Mouse (Mus musculus): ENCODE data around the gene Abcd4. TPM values are rescaled to one million over a fixed set of nuclear protein-coding genes. Genes with fewer than 3 reads are reported as not detected.
A peak's percentile ranks its signal among the peaks of the same experiment; 100 is the strongest.

Abcd4 gene
- total RNA-seq, 1 experiment = 26.9 TPM

GRCm38 (mm10) chr12:84620975-84621374, 3.8 kb upstream of the Abcd4 start:
- Histone ChIP-seq H3K4me1 (ENCODE audit: control insufficient read depth in 2 of 2, insufficient read depth in 2 of 2, low read length in 2 of 2, poor library complexity in 1 of 2) (peaks cover 3 to 4% of the 10 kb centered on the region in 2 experiments; a peak in 2 of 4 replicates), H3K9ac (ENCODE audit: insufficient read depth, low read depth, low read length, poor library complexity, severe bottlenecking) (no peak overlapping the region), H3K36me3 (ENCODE audit: control insufficient read depth, insufficient read depth, low read length, poor library complexity, severe bottlenecking) (no peaks in the 10 kb centered on the region), H3K9me3 (ENCODE audit: control insufficient read depth, insufficient read depth, low read depth, low read length) (no peaks in the 10 kb centered on the region), H3K27ac (ENCODE audit: insufficient read depth, low read depth, low read length, poor library complexity, severe bottlenecking) (no peak overlapping the region), H3K4me3 (ENCODE audit: insufficient read depth in 1 of 2, low read depth in 1 of 2, low read length in 2 of 2, poor library complexity in 1 of 2, severe bottlenecking in 1 of 2) (no peak overlapping the region)
- DNase-seq (ENCODE audit: low read depth, low spot score) = no peak
- no peak for TF ChIP-seq ZNF384 (IDR thresholded peaks at IDR 0.05; ENCODE audit: low read depth, low read length)
- TF ChIP-seq CHD2 (IDR thresholded peaks at IDR 0.05; ENCODE audit: low read depth, low read length) = no peak
- TF ChIP-seq ZC3H11A (IDR thresholded peaks at IDR 0.05; ENCODE audit: borderline replicate concordance, low read depth, low read length) = no peak
- no peak for TF ChIP-seq MAFK (IDR thresholded peaks at IDR 0.05; ENCODE audit: insufficient read depth, low read depth, low read length)
- in situ Hi-C loops (cut with MboI; ENCODE audit: low sequenced_read_pairs in 2 of 2, unreplicated experiment in 2 of 2) = no loop called here

GRCm38 (mm10) chr12:84617663-84618062, 450 bp upstream of the Abcd4 start:
- Histone ChIP-seq H3K4me3 (ENCODE audit: insufficient read depth in 1 of 2, low read depth in 1 of 2, low read length in 2 of 2, poor library complexity in 1 of 2, severe bottlenecking in 1 of 2) (peak overlapping the region; percentile 34 to 93), H3K4me1 (ENCODE audit: control insufficient read depth in 2 of 2, insufficient read depth in 2 of 2, low read length in 2 of 2, poor library complexity in 1 of 2) (peaks cover 4 to 11% of the 10 kb centered on the region in 2 experiments; a peak in 2 of 4 replicates), H3K9ac (ENCODE audit: insufficient read depth, low read depth, low read length, poor library complexity, severe bottlenecking) (peak overlapping the region; percentile 59; the same call in 1 of the 2 replicates), H3K36me3 (ENCODE audit: control insufficient read depth, insufficient read depth, low read length, poor library complexity, severe bottlenecking) (no peaks in the 10 kb centered on the region; the same call in 1 of the 2 replicates), H3K9me3 (ENCODE audit: control insufficient read depth, insufficient read depth, low read depth, low read length) (no peaks in the 10 kb centered on the region), H3K27ac (ENCODE audit: insufficient read depth, low read depth, low read length, poor library complexity, severe bottlenecking) (no peak overlapping the region)
- in situ Hi-C loops (cut with MboI; ENCODE audit: low sequenced_read_pairs in 2 of 2, unreplicated experiment in 2 of 2) = no loop called here
- no peak for TF ChIP-seq MAFK (IDR thresholded peaks at IDR 0.05; ENCODE audit: insufficient read depth, low read depth, low read length)
- no peak for TF ChIP-seq ZNF384 (IDR thresholded peaks at IDR 0.05; ENCODE audit: low read depth, low read length)
- TF ChIP-seq ZC3H11A (IDR thresholded peaks at IDR 0.05; ENCODE audit: borderline replicate concordance, low read depth, low read length) = no peak
- TF ChIP-seq CHD2 (IDR thresholded peaks at IDR 0.05; ENCODE audit: low read depth, low read length) = no peak
- DNase-seq (ENCODE audit: low read depth, low spot score) = no peak

GRCm38 (mm10) chr12:84614524-84614923, 2.7 kb downstream of the Abcd4 start:
- peaks cover 2% of the 10 kb centered on the region; the same call in 1 of the 2 replicates for H3K36me3 ChIP-seq (ENCODE audit: control insufficient read depth, insufficient read depth, low read length, poor library complexity, severe bottlenecking)
- in situ Hi-C loops (cut with MboI; ENCODE audit: low sequenced_read_pairs in 2 of 2, unreplicated experiment in 2 of 2) = no loop called here

GRCm38 (mm10) chr12:84614001-84614400, 3.2 kb downstream of the Abcd4 start:
- H3K27ac ChIP-seq (ENCODE audit: insufficient read depth, low read depth, low read length, poor library complexity, severe bottlenecking) = no peak overlapping the region
- peaks cover 5% of the 10 kb centered on the region; the same call in 1 of the 2 replicates for H3K36me3 ChIP-seq (ENCODE audit: control insufficient read depth, insufficient read depth, low read length, poor library complexity, severe bottlenecking)
- TF ChIP-seq ZC3H11A (IDR thresholded peaks at IDR 0.05; ENCODE audit: borderline replicate concordance, low read depth, low read length) (no peak), CHD2 (IDR thresholded peaks at IDR 0.05; ENCODE audit: low read depth, low read length) (no peak)
- peak overlapping the region; percentile 9 to 19; a peak in 3 of 4 replicates for H3K4me3 ChIP-seq (ENCODE audit: insufficient read depth in 1 of 2, low read depth in 1 of 2, low read length in 2 of 2, poor library complexity in 1 of 2, severe bottlenecking in 1 of 2)
- no peaks in the 10 kb centered on the region for H3K9me3 ChIP-seq (ENCODE audit: control insufficient read depth, insufficient read depth, low read depth, low read length)
- H3K9ac ChIP-seq (ENCODE audit: insufficient read depth, low read depth, low read length, poor library complexity, severe bottlenecking) = peak overlapping the region; percentile 46
- H3K4me1 ChIP-seq (ENCODE audit: control insufficient read depth in 2 of 2, insufficient read depth in 2 of 2, low read length in 2 of 2, poor library complexity in 1 of 2) = peaks cover 4 to 18% of the 10 kb centered on the region in 2 experiments; a peak in 3 of 4 replicates
- DNase-seq (ENCODE audit: low read depth, low spot score) = no peak
- in situ Hi-C loops (cut with MboI; ENCODE audit: low sequenced_read_pairs in 2 of 2, unreplicated experiment in 2 of 2) = no loop called here

More at GRCm38 (mm10) chr12:84614524-84614923, 2.7 kb downstream of the Abcd4 start:
- Histone ChIP-seq H3K4me3 (ENCODE audit: insufficient read depth in 1 of 2, low read depth in 1 of 2, low read length in 2 of 2, poor library complexity in 1 of 2, severe bottlenecking in 1 of 2) (no peak overlapping the region), H3K9me3 (ENCODE audit: control insufficient read depth, insufficient read depth, low read depth, low read length) (no peaks in the 10 kb centered on the region), H3K4me1 (ENCODE audit: control insufficient read depth in 2 of 2, insufficient read depth in 2 of 2, low read length in 2 of 2, poor library complexity in 1 of 2) (peaks cover 4 to 18% of the 10 kb centered on the region in 2 experiments; a peak in 3 of 4 replicates), H3K9ac (ENCODE audit: insufficient read depth, low read depth, low read length, poor library complexity, severe bottlenecking) (no peak overlapping the region; the same call in 1 of the 2 replicates), H3K27ac (ENCODE audit: insufficient read depth, low read depth, low read length, poor library complexity, severe bottlenecking) (no peak overlapping the region)
- no peak for TF ChIP-seq ZNF384 (IDR thresholded peaks at IDR 0.05; ENCODE audit: low read depth, low read length)
- no peak for TF ChIP-seq CHD2 (IDR thresholded peaks at IDR 0.05; ENCODE audit: low read depth, low read length)
- no peak for TF ChIP-seq HCFC1 (IDR thresholded peaks at IDR 0.05; ENCODE audit: borderline replicate concordance, insufficient read depth, low read length)
- no peak for TF ChIP-seq ZC3H11A (IDR thresholded peaks at IDR 0.05; ENCODE audit: borderline replicate concordance, low read depth, low read length)
- no peak for TF ChIP-seq MAFK (IDR thresholded peaks at IDR 0.05; ENCODE audit: insufficient read depth, low read depth, low read length)
- no peak for DNase-seq (ENCODE audit: low read depth, low spot score)

- no peak for TF ChIP-seq ZC3H11A (IDR thresholded peaks at IDR 0.05; ENCODE audit: borderline replicate concordance, low read depth, low read length)
- no peak for TF ChIP-seq ZNF384 (IDR thresholded peaks at IDR 0.05; ENCODE audit: low read depth, low read length)
- no peak for TF ChIP-seq HCFC1 (IDR thresholded peaks at IDR 0.05; ENCODE audit: borderline replicate concordance, insufficient read depth, low read length)
- no peak for TF ChIP-seq MAFK (IDR thresholded peaks at IDR 0.05; ENCODE audit: insufficient read depth, low read depth, low read length)
- no peak for TF ChIP-seq CHD2 (IDR thresholded peaks at IDR 0.05; ENCODE audit: low read depth, low read length)
- in situ Hi-C loops (cut with MboI; ENCODE audit: low sequenced_read_pairs in 2 of 2, unreplicated experiment in 2 of 2) = no loop called here
These were observed 4.7 kb downstream of the Abcd4 start for GRCm38 (mm10) chr12:84612518-84612917.

More at GRCm38 (mm10) chr12:84612518-84612917, 4.7 kb downstream of the Abcd4 start:
- no peak for DNase-seq (ENCODE audit: low read depth, low spot score)
- peaks cover 11% of the 10 kb centered on the region; the same call in 1 of the 2 replicates for H3K36me3 ChIP-seq (ENCODE audit: control insufficient read depth, insufficient read depth, low read length, poor library complexity, severe bottlenecking)
- no peak overlapping the region for H3K4me3 ChIP-seq (ENCODE audit: insufficient read depth in 1 of 2, low read depth in 1 of 2, low read length in 2 of 2, poor library complexity in 1 of 2, severe bottlenecking in 1 of 2)
- peaks cover 4 to 18% of the 10 kb centered on the region in 2 experiments; a peak in 3 of 4 replicates for H3K4me1 ChIP-seq (ENCODE audit: control insufficient read depth in 2 of 2, insufficient read depth in 2 of 2, low read length in 2 of 2, poor library complexity in 1 of 2)
- H3K9me3 ChIP-seq (ENCODE audit: control insufficient read depth, insufficient read depth, low read depth, low read length) = no peaks in the 10 kb centered on the region
- no peak overlapping the region for H3K9ac ChIP-seq (ENCODE audit: insufficient read depth, low read depth, low read length, poor library complexity, severe bottlenecking)
- no peak overlapping the region for H3K27ac ChIP-seq (ENCODE audit: insufficient read depth, low read depth, low read length, poor library complexity, severe bottlenecking)
